Mouse (Mus musculus) hindbrain, embryonic 14.5 days (tissue): ENCODE measurements at regions not wholly inside any gene's neighbourhood (a gene's known extent, or its start where the extent isn't known, plus 50 kb on each side); places are given as distances from the start of the nearest gene placed in this dataset.

Experiments used
- ATAC-seq: fragments of 200-750 bp; cut with Nextera tagmentation; 2 replicates; pipeline ENCODE4 v1.8.0; 2017; ENCODE audit warnings: moderate number of reproducible peaks, mild to moderate bottlenecking, moderate TSS enrichment, moderate library complexity; ENCODE audit not compliant: low FRiP score
- DNase-seq: peaks from one replicate; pipeline ENCODE4 v3.0.0-alpha.2; 2015; ENCODE audit warnings: low spot score
- H3K27ac ChIP-seq: fragments of 300-500 bp; sonication (generic); 2 replicates; pipeline ENCODE4 v1.5.1; 2014; ENCODE audit warnings: mild to moderate bottlenecking, moderate library complexity
- H3K27me3 ChIP-seq: fragments of 300-500 bp; sonication (generic); 2 replicates; pipeline ENCODE4 v1.6.1; 2014; ENCODE audit warnings: mild to moderate bottlenecking, low read length, mixed read lengths; ENCODE audit not compliant: control insufficient read depth, insufficient read depth
- H3K36me3 ChIP-seq: fragments of 300-500 bp; sonication (generic); replicated peaks from 2 replicates; pipeline ENCODE4 v1.6.1; 2014; ENCODE audit not compliant: control insufficient read depth, insufficient read depth
- H3K4me1 ChIP-seq: fragments of 300-500 bp; sonication (generic); replicated peaks from 2 replicates; pipeline ENCODE4 v1.6.1; 2014; ENCODE audit warnings: antibody characterized with exemption, low read length, mixed read lengths; ENCODE audit not compliant: control insufficient read depth, insufficient read depth
- H3K4me2 ChIP-seq: fragments of 300-500 bp; sonication (generic); replicated peaks from 2 replicates; pipeline ENCODE4 v1.6.1; 2014; ENCODE audit warnings: mild to moderate bottlenecking, moderate library complexity
- H3K4me3 ChIP-seq: fragments of 300-500 bp; sonication (generic); replicated peaks from 2 replicates; pipeline ENCODE4 v1.5.1; 2014; ENCODE audit warnings: mild to moderate bottlenecking, low read length
- H3K9ac ChIP-seq: fragments of 300-500 bp; sonication (generic); 2 replicates; pipeline ENCODE4 v1.6.1; 2014
- H3K9me3 ChIP-seq: fragments of 300-500 bp; sonication (generic); 2 replicates; pipeline ENCODE4 v1.6.1; 2016; ENCODE audit warnings: low read length; ENCODE audit not compliant: control insufficient read depth
- WGBS: fragments of 180-500 bp; shearing (Covaris S2); extraction: QIAGEN DNeasy Blood & Tissue Kit; methylation state at CpG from one replicate; pipeline ENCODE4 v1.1.7; 2014; 5-methylcytosine and 5-hydroxymethylcytosine counted together

DNA sequence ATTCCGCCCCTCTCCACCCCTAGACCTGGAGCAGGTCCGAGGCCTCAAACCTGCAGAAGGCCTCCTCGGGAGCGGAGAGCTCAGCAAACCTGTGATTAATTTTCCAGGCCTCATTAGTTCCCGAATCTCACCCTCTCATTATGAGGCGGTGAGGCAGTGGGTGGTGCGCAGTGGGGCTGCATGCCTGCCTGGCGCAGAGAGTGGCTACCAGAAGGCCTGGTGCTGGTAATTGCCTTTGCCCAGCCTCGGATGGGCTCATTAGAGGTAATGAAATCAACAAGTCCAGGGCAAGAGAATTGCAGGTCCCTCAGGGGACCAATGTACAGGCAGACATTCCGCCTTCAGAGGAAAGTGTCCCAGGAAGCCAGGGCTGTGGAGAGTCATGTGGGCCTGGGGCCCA lies 322.0 kb upstream of the Rtl1 start:
- H3K4me1 ChIP-seq: no peaks in the 10 kb centered on the region
- H3K27ac ChIP-seq: no peak overlapping the region
- H3K36me3 ChIP-seq: no peaks in the 10 kb centered on the region
- H3K9ac ChIP-seq: no peak overlapping the region
- H3K4me3 ChIP-seq: no peak overlapping the region
- no peak overlapping the region for H3K4me2 ChIP-seq
- WGBS: 67% methylated on average over 10 of the region's 10 CpGs
- H3K9me3 ChIP-seq: no peaks in the 10 kb centered on the region
- no peaks in the 10 kb centered on the region for H3K27me3 ChIP-seq
- no peak for DNase-seq
- ATAC-seq: no peak

GRCm38 (mm10) chr12:109925866-109926265 lies 325.7 kb upstream of the Rtl1 start:
- H3K27me3 ChIP-seq: no peaks in the 10 kb centered on the region
- WGBS: 79% methylated on average over 6 of the region's 6 CpGs
- H3K36me3 ChIP-seq: no peaks in the 10 kb centered on the region
- H3K9ac ChIP-seq: no peak overlapping the region
- no peak overlapping the region for H3K27ac ChIP-seq
- no peaks in the 10 kb centered on the region for H3K9me3 ChIP-seq
- H3K4me3 ChIP-seq: no peak overlapping the region
- ATAC-seq: no peak
- no peak overlapping the region for H3K4me2 ChIP-seq
- no peaks in the 10 kb centered on the region for H3K4me1 ChIP-seq
- DNase-seq: no peak

DNA sequence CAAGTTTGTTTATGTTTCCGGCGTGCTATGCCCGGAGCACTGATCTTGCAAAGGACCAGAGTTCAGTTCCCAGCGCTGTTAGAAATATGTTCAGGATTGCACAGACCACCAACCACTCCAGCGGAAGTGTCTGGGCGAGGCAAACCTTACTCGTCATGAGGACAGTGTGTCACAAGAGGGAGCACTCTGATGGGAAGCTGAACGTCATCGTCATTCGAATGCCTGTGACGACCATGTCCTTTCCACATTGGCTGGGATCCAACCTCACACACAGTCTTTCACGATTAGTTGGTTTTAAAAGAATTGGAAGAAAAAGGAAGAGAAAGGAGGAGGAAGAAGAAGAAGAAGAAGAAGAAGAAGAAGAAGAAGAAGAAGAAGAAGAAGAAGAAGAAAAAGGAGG lies 326.5 kb upstream of the Rtl1 start:
- H3K4me1 ChIP-seq: no peaks in the 10 kb centered on the region
- no peak overlapping the region for H3K9ac ChIP-seq
- H3K4me2 ChIP-seq: no peak overlapping the region
- H3K27me3 ChIP-seq: no peaks in the 10 kb centered on the region
- no peak overlapping the region for H3K27ac ChIP-seq
- H3K4me3 ChIP-seq: no peak overlapping the region
- WGBS: 52% methylated on average over 12 of the region's 12 CpGs
- no peaks in the 10 kb centered on the region for H3K36me3 ChIP-seq
- H3K9me3 ChIP-seq: no peaks in the 10 kb centered on the region
- DNase-seq (no peak), ATAC-seq (no peak)

- Histone ChIP-seq H3K4me1 (peaks cover 5% of the 10 kb centered on the region; the same call in 1 of the 2 replicates), H3K4me3 (no peak overlapping the region), H3K9ac (no peak overlapping the region), H3K36me3 (no peaks in the 10 kb centered on the region), H3K4me2 (no peak overlapping the region), H3K27me3 (no peaks in the 10 kb centered on the region), H3K27ac (no peak overlapping the region), H3K9me3 (no peaks in the 10 kb centered on the region)
- ATAC-seq (no peak), DNase-seq (no peak)
- WGBS: 87% methylated on average over 3 of the region's 3 CpGs
These were observed 332.7 kb upstream of the Dio3 start for GRCm38 (mm10) chr12:109946179-109946578.

GRCm38 (mm10) chr12:109946936-109947335 lies 331.9 kb upstream of the Dio3 start:
- DNase-seq: no peak
- H3K27ac ChIP-seq: no peak overlapping the region
- H3K36me3 ChIP-seq: no peaks in the 10 kb centered on the region
- H3K9ac ChIP-seq: no peak overlapping the region
- WGBS: 25% methylated on average over 1 of the region's 1 CpGs
- H3K4me1 ChIP-seq: peaks cover 5% of the 10 kb centered on the region; the same call in 1 of the 2 replicates
- no peak for ATAC-seq
- no peak overlapping the region for H3K4me3 ChIP-seq
- H3K4me2 ChIP-seq: no peak overlapping the region
- no peaks in the 10 kb centered on the region for H3K27me3 ChIP-seq
- no peaks in the 10 kb centered on the region for H3K9me3 ChIP-seq

GRCm38 (mm10) chr12:109947886-109948433 lies 330.9 kb upstream of the Dio3 start:
- Histone ChIP-seq H3K27me3 (no peaks in the 10 kb centered on the region), H3K9me3 (no peaks in the 10 kb centered on the region), H3K27ac (no peak overlapping the region), H3K36me3 (no peaks in the 10 kb centered on the region), H3K4me2 (no peak overlapping the region), H3K4me1 (peaks cover 5% of the 10 kb centered on the region; the same call in 1 of the 2 replicates), H3K9ac (no peak overlapping the region), H3K4me3 (no peak overlapping the region)
- DNase-seq (no peak), ATAC-seq (no peak)
- WGBS: 10% methylated on average over 7 of the region's 7 CpGs

- Histone ChIP-seq H3K27ac (peak overlapping the region; percentile 21; the same call in 1 of the 2 replicates), H3K9me3 (no peaks in the 10 kb centered on the region)
- WGBS: 15% methylated on average over 16 of the region's 16 CpGs
These were observed 330.4 kb upstream of the Dio3 start for GRCm38 (mm10) chr12:109948434-109948984.

DNA sequence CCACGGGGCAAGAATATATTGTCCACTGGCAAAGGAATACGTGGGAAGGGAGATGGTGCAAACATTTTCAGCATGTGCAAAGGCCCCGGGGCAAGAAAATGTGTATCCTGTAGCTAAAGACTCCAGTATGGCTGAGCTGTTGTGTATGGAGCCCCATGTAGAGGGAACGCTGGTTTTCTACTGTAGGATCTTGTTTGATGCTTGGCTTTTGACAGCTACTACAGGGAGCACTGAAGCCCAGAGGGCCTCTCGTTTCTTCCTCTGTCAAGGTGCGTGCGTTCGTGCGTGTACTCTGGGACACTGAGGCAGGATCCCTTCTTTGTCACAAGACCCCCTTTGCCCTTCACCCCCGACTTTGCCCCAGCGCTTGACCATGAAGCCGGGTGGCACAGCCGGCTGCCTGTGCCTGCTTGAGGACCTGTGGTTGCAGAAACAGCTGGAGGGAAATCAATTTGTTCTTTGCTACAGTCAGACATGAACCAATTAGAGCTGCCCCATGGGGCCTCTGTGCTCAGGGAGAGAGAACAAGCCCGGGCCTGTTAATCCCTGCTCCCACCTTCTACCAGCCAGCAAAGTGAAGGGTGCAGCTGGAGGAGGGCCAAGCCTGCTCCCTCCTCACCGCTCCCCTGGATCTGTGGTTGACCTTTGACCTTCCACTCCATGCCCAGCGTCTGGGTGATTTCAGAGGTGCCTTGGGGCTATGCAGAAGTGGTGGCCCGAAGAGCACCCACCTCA lies 329.5 kb upstream of the Dio3 start:
- Histone ChIP-seq H3K4me2 (no peak overlapping the region), H3K9me3 (no peaks in the 10 kb centered on the region), H3K4me1 (peaks cover 5% of the 10 kb centered on the region; the same call in 1 of the 2 replicates), H3K4me3 (no peak overlapping the region), H3K27ac (no peak overlapping the region), H3K36me3 (no peaks in the 10 kb centered on the region), H3K9ac (no peak overlapping the region), H3K27me3 (no peaks in the 10 kb centered on the region)
- 47% methylated on average over 17 of the region's 17 CpGs for WGBS
- DNase-seq: no peak
- ATAC-seq: no peak

More at GRCm38 (mm10) chr12:109948434-109948984, 330.4 kb upstream of the Dio3 start:
- DNase-seq (no peak), ATAC-seq (peak; percentile 71; the same call in 1 of the 2 replicates)
- Histone ChIP-seq H3K36me3 (no peaks in the 10 kb centered on the region), H3K4me2 (no peak overlapping the region), H3K27me3 (no peaks in the 10 kb centered on the region), H3K4me1 (peaks cover 5% of the 10 kb centered on the region; the same call in 1 of the 2 replicates), H3K9ac (no peak overlapping the region), H3K4me3 (no peak overlapping the region)

- DNase-seq (no peak), ATAC-seq (no peak)
- no peak overlapping the region for H3K4me2 ChIP-seq
- 43% methylated on average over 6 of the region's 6 CpGs for WGBS
- H3K27me3 ChIP-seq: no peaks in the 10 kb centered on the region
- H3K9me3 ChIP-seq: no peaks in the 10 kb centered on the region
- H3K9ac ChIP-seq: no peak overlapping the region
- H3K4me1 ChIP-seq: peaks cover 5% of the 10 kb centered on the region; the same call in 1 of the 2 replicates
- H3K36me3 ChIP-seq: no peaks in the 10 kb centered on the region
- H3K27ac ChIP-seq: no peak overlapping the region
- H3K4me3 ChIP-seq: no peak overlapping the region
These were observed 328.2 kb upstream of the Dio3 start for GRCm38 (mm10) chr12:109950632-109951031.
